Mouse (Mus musculus) neutrophil, adult 59 days (primary cell): ENCODE data around the gene Timm10b. TPM values are rescaled to one million over a fixed set of nuclear protein-coding genes. Genes with fewer than 3 reads are reported as not detected.

Experiments
- total RNA-seq, 2 experiments: library from RNA; stranded (reverse); gene quantifications; 1 replicate in 1 of 2; 2 replicates in 1 of 2; pipeline ENCODE4 v1.2.4; 2023

The Timm10b gene
- 100 to 1,000 TPM; 104 to 108 TPM for total RNA-seq

GRCm38 (mm10) chr7:105639756-105640155 lies at the start of gene Timm10b:
Gene Timm10b, plus strand, starts transcription at chr7:105640056.

GRCm38 (mm10) chr7:105633127-105633800 lies 6.6 kb upstream of the Timm10b start, which contains the start of gene Trim3:
Gene Trim3, minus strand, starts transcription at chr7:105633571.

GRCm38 (mm10) chr7:105640233-105640893 lies 507 bp downstream of the Timm10b start, which contains the start of the genes Arfip2 and Gm45799:
Gene Arfip2, minus strand, starts transcription at chr7:105640416.
Gene Gm45799, plus strand, starts transcription at chr7:105640552.

GRCm38 (mm10) chr7:105650639-105651435 lies 11.0 kb downstream of the Timm10b start, which contains the start of gene Dnhd1:
Gene Dnhd1, plus strand, starts transcription at chr7:105650827.

Other genes starting within 250 kb of the Timm10b start
- gene Fam160a2, start 240.0 kb upstream of the Timm10b start, total RNA-seq, result 100 to 1,000 TPM; 168 to 176 TPM
- under 1 TPM; 0.51 to 0.64 TPM for gene Cnga4, start 235.5 kb upstream of the Timm10b start, total RNA-seq
- not detected for gene Cckbr, start 214.3 kb upstream of the Timm10b start, total RNA-seq
- not detected for gene Cavin3, start 157.8 kb upstream of the Timm10b start, total RNA-seq
- 10 to 100 TPM; 21.0 to 21.1 TPM for gene Smpd1, start 85.7 kb upstream of the Timm10b start, total RNA-seq
- 1 to 10 TPM in 1 of 2 experiments, under 1 TPM in 1; 0.56 to 1.4 TPM for gene Apbb1, start 58.4 kb upstream of the Timm10b start, total RNA-seq
- not detected for gene Hpx, start 39.9 kb upstream of the Timm10b start, total RNA-seq
- gene Trim3, start 6.5 kb upstream of the Timm10b start, total RNA-seq, result 10 to 100 TPM; 14.7 to 22.5 TPM
- 10 to 100 TPM; 14.1 to 14.5 TPM for gene Arfip2, start 360 bp downstream of the Timm10b start, total RNA-seq
- gene Gm45799, start 496 bp downstream of the Timm10b start, total RNA-seq, result 10 to 100 TPM in 1 of 2 experiments, 1 to 10 TPM in 1; 8.5 to 10.2 TPM
- gene Dnhd1, start 10.8 kb downstream of the Timm10b start, total RNA-seq, result 1 to 10 TPM; 2.8 to 3.8 TPM
- gene Ilk, start 96.5 kb downstream of the Timm10b start, total RNA-seq, result 100 to 1,000 TPM; 151 to 174 TPM
- 10 to 100 TPM in 1 of 2 experiments, 1 to 10 TPM in 1; 9.4 to 10.4 TPM for gene Rrp8, start 97.3 kb downstream of the Timm10b start, total RNA-seq
- gene Taf10, start 104.3 kb downstream of the Timm10b start, total RNA-seq, result 100 to 1,000 TPM; 109 to 136 TPM
- gene Tpp1, start 112.2 kb downstream of the Timm10b start, total RNA-seq, result 10 to 100 TPM; 39.5 to 46.3 TPM
- gene Dchs1, start 147.6 kb downstream of the Timm10b start, total RNA-seq, result under 1 TPM; 0.09 to 0.27 TPM
- gene Mrpl17, start 171.0 kb downstream of the Timm10b start, total RNA-seq, result 10 to 100 TPM; 37.4 to 38.6 TPM